Mouse (Mus musculus) cerebellum, postnatal 4 days (tissue): ENCODE measurements at regions not wholly inside any gene's neighbourhood (a gene's known extent, or its start where the extent isn't known, plus 50 kb on each side); places are given as distances from the start of the nearest gene placed in this dataset.

Experiments
- DNase-seq, 2 experiments: peaks; one replicate each; pipeline ENCODE4 v3.0.0; 2022; ENCODE audit warnings: low spot score in 2 of 2, mixed read lengths in 1 of 2

GRCm38 (mm10) chr11:19351243-19351787 is 332.5 kb upstream of the Meis1 start:
- no peak for DNase-seq

GRCm38 (mm10) chr11:19353706-19354105 is 334.9 kb upstream of the Meis1 start:
- no peak for DNase-seq

- DNase-seq = no peak
Observed at GRCm38 (mm10) chr11:19355179-19355578, 336.4 kb upstream of the Meis1 start.

DNA sequence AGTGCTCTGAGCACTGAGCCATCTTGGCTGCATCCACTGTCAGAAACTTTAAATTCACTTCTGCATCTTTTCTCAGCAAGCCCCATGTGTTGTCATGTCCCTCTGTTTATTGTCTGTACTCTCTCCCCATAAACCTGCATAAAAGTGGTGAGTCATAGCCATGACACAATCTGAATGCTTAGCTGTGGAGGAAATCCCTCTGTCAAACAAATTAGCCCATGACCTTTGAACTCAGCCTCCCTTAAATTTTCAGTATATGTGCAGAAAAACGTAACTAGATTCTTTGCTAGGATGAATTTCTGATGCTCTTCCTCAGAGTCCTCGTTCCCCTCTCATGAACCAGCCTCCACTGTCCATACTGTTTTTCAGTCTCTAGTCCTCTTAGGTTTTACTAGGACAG is 337.4 kb upstream of the Meis1 start:
- DNase-seq = no peak

GRCm38 (mm10) chr11:19369152-19369551 is 350.4 kb upstream of the Meis1 start:
- DNase-seq = no peak

DNA sequence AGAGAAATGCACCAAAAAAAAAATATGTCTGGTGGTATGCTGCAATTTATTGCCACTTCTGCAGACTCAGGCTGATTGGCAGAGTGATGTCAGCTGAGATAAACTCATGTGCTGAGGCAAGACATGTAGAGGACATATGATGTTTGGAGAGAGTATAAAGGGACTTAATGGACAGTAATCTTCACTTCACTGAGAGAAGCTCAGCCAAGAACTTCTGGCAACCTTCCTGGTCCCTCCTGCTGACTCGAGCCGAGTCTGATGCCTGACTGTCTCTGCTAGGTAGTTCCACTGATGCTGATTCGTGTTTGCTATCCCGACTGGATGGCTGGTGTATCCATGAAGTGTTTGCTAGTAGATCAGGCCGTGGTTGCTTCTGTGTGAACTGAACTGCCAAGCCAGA is 354.7 kb upstream of the Meis1 start:
- DNase-seq = peak in 1 of 2 experiments; percentile 38

DNA sequence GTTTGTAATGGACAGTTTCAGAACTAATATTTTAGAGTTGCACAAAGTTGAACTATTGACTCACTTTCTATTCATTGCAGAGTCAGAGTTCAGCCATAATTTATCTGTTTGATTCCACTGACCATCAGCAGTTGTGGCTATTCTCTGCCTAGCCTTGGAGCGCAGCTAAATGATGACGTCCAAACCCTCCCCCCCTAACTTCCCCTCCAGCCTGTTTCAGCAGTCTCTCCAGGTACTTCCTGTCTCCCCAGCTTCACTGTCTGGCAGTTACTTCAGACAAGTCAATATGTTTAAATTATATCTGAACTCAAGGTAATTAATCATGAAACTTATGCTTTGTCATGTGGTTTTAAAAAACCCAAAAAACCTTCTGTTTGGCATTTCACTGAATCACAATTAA is 362.1 kb upstream of the Meis1 start:
- no peak for DNase-seq

- no peak for DNase-seq
Observed at GRCm38 (mm10) chr11:19389136-19389535, 370.4 kb upstream of the Meis1 start.

DNA sequence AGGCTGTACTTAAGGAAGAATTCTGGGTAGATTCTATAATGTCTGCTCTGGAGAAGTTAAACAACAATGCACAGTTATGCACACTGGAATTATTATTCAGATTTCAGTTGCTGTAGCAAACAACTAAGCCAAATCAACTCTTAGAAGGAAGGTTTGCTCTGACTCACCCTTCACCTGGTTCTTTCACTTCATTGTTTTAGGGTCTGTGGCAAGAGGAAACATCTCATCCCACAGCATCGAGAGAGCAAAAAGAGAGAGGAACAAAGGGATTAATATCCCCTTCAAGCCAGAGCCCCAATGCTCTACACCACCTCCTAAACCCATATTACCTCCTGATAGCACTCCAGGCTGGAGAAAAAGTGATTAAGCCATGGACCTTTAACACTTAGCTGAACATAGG is 373.4 kb upstream of the Meis1 start:
- no peak for DNase-seq

DNA sequence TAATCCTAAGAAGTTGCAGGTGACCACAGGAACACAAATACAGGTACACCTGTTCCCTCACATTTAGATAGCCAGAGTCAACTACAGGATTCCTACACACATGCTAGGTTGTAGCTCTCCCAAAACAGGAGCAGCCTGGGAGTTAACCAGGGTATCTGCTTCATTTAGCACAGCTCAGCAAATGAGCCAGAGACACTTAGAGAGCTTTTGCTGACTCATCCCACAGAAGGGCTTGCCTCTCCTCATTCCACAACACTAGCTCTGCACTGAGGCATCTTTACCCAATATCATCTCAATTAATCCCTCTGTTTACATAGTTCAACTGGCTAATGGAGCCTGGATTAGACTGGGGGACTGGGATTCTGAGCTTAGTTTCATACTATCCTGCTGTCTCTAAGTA is 375.6 kb upstream of the Meis1 start:
- no peak for DNase-seq

- DNase-seq = no peak
Observed at GRCm38 (mm10) chr11:19400396-19400795, 381.6 kb upstream of the Meis1 start.

DNA sequence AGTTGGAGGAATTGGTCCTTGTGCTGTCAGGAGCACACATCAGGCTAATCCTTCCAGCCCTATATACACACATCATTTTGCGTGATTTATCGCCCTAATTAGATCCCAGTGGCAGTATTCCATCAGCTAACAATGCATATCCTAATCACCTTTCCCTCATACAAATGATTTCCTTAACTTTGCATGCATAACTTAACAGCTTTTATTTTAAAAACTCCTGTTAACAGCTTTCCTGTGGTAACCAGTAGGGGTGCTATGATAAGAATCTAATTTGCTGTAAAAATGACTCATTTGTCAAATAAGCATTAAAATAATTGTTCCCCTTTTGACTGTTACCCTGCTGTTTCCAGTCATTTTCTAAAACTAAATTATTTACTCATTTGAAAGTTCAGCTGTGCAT is 401.4 kb upstream of the Meis1 start:
- no peak for DNase-seq

GRCm38 (mm10) chr11:19423268-19423667 is 404.5 kb upstream of the Meis1 start:
- no peak for DNase-seq

- no peak for DNase-seq
Observed at GRCm38 (mm10) chr11:19423841-19424815, 405.3 kb upstream of the Meis1 start.

DNA sequence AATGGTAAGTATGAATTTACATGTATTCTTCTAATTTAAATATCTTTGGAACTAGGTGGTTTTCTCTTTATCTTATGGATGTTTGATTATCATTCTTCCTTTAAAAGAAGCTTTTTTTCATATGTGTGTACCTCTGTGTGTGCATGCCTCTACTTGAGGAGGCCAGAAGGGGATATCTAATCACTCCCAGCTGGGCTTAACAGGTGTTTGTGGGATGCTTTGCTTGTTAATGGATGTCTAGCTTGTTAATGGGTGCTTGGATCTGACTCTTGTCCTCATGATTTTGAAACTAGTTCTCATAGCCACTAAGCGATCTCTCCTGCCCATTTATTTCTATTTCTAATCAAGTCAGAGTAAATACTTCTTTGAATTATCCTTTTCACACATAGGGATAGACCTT is 408.8 kb upstream of the Meis1 start:
- no peak for DNase-seq

GRCm38 (mm10) chr11:19433680-19434619 is 415.2 kb upstream of the Meis1 start:
- DNase-seq = no peak

DNA sequence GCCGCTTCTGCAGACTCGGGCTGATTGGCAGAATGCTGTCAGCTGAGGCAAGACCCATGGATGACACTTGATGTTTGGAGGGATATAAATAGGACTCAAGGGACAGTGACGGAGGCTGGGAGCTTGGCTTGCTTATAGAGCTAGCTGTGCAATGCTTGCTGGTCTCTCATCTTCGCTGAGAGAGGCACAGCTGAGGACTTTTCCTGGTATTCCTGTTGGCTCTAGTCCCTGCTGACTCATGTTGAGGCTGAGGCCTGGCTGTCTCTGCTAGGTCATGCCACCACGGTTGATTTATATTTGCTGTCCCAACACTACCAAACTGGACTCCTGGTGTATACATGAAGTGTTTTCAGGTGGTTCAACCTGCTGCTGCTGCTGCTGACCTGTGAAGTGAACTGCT is 419.6 kb upstream of the Meis1 start:
- no peak for DNase-seq

DNA sequence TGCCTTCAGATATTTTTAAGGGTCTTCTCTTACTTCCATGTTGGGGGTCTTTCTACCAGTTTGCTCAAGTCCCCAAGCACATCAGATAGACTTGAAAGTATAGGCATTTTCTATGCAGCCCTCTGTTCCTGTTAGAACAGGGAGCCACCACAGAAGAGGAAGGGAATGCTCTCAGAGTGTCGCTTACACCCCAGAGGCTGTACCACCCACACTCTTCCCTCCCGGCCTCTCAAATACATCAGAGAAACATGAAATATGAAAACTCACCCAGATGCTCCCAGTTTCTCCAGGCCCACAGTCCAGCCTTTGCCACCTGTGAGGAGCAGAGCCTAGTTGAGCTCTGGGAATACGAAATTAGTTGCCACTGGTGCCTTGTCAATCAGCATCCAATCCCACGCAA is 423.2 kb upstream of the Meis1 start:
- DNase-seq = no peak

DNA sequence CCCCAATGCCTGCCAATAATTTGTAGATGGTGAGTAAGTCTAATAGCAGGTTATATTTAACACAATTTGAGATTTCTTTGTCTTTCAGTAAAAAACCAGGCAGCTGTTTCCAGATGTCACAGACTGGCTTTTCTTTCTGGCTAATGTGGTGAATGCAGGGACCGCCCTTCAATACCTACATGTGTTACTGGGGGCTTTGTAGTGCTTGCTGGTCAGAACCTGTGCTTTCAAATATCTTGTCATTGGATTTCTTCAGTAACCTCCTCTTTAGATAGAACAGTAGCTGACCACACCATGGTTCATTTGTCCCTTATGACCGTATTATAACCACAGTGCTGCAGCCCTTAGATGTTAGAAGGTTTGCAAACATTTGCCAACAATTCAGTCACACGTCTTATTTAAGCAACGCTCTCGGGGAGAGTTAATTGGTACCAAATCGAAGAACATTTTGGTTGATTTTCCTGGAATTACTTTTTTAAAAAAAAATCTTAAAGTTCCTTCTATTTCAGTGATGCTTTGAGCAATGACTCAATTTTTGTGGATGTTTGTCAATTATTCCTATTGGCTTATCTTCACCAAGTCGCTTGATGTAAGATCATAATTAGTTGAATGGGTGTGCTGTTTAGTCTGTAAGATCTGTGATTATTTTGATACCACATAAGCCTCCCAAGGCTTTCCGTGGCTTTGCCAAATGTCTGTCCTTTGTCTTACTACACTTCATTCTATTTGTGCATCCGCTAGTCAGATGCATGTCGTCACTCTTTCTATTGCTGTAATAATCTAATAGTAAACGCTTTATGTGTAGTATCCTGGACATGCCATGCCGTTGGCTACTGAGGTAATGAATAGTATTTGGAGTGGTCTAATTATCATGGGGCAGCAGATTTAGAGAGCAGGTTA is 436.9 kb upstream of the Meis1 start:
- no peak for DNase-seq

DNA sequence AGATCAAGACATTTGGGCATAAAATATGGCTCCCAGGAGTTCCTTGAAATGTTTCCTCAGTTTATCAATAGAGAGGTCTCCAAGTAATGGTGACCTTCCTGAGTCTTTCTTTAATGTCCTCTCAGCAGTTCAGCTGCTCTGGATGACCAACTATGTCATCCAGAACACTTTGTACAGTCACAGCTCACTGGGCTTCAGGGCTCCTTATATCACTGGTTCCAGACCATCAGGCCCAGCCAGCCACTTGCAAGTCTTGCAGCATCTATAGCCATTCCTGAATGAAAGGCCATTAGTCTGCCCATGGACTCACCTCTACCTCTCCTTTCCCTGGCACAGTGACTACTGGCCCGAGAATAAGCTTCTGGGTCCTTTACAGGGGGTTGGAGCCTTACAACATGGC is 437.8 kb upstream of the Meis1 start:
- no peak for DNase-seq

DNA sequence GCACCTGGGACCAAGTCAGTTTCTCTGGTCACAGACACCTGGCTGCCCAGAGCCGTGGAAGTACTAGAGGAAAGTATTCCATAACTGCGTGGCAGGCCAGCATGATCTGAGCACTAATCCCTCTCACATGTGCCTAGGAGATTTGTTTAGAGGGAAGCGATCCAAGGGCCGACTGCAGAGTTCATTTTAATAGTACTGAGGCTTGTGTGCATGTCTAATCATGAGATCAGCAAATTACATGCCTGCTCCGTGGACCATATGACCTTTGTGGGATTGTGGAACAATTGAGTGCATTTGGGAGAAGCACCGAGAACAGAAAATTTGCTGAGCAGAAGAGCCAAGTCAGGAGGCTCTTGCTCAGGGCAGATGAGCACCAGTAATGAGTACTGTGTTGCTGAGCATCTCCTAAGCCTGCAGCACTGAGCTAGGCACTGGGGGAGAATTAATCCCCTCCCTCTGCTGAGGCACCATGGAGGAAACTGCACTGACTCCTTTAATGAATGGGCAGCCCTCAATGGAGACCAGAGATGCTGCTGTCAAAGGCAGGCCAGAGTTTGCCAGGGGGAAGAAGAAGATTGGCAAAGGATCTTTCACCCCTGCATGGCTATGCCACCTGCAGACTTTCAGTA is 445.1 kb upstream of the Meis1 start:
- DNase-seq = no peak
